Mouse (Mus musculus): ENCODE results near the gene Slc17a4.

Slc17a4 gene

DNA sequence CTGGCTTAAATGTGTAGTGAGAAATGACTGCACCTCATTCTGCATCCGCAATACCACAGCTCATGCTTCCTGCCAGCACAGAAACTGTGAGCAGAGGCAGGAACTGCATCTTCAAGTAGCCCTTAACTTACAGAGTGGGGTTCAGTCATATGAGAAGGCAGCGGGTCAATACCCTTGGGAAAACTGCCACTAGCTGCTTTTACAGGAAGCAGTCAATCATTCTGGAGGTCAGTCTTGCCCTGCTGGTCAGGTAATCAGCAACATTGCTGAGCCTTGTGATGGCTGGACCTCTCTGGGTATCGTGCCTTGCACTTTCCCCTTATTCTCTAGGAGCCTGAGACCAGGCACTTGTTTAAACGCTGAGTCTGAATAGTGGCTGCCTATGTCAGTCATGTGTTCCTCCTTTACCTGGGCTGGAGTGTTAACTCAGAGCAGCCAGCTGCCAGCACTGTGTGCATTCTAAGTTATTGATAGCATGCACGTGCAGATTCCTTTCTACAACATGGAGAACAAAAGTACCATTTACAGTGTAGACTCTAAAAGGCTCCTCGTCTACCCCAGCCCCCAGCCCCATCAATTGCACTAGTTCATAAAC, 25.7 kb downstream of the Slc17a4 start:
- no peak for DNase-seq

DNA sequence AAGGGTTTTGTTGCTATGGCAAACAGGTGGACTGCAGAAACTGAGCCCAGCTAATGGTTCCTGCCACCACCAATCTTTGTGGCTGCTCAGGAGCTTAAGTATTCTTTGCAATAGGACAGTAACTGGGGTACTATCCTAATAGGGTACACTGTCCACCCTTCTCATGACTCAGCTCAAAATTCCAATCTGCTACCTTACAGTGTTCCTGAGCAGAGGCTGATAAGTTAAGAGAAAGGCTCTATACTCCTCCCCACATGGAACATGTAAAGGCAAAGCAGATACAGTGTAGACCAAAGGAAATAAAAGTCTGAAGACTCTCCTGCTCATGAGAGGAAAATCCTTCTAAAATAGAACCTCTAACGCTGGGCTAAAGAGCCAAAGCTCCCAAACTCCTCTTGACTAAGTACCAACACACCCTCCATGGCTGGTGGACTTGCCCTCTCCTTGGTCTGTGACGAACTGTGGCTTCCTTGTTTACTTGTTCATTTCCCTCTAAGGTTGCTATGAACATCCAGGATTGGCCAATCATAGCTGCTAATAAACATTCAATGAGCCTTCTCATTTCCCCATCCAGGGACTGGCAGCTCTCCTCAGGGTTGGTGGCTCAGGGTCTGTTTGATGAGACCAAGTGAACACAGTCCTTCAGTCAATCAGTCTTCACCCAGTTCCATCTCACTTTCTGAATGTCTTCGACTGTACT, 27.6 kb downstream of the Slc17a4 start:
- DNase-seq: no peak

DNA sequence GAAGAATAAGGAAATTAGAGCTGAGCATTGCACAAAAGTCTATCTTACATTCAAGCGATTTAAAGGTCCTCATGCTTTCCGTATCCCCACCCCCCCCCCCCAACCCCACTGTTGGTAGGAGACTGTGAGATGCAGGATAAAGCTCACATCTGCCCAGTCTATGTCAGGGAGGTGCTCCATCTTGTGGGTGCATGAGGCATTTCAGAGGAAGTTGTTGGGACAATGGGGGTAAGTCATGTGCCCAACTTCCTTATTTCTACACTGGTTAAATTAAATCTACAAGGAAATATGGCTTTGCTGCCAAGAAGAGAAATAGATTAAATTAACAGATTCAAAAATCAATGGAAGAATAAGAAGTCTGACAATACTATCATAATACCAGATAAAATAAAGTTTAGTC, 29.3 kb downstream of the Slc17a4 start:
- DNase-seq: no peak

DNA sequence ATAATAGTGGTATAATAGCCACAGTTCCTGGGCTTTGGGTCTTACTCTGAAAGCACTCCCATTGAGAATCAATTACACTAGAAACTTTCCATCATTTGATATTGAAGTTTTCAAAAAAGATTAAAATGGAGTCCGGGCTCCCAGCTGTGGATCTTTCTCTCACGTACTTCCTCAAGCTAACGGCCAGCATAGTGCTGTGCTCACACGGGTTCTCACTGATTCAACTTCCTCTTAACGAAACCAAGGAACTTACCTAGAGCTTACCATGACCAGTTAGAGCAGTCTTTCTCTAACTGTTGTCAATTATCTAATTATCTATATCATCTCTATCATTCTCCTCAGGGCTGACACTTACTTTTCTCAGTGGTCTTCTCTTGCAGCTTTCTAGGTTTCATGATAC, 35.2 kb downstream of the Slc17a4 start:
- DNase-seq: no peak

DNA sequence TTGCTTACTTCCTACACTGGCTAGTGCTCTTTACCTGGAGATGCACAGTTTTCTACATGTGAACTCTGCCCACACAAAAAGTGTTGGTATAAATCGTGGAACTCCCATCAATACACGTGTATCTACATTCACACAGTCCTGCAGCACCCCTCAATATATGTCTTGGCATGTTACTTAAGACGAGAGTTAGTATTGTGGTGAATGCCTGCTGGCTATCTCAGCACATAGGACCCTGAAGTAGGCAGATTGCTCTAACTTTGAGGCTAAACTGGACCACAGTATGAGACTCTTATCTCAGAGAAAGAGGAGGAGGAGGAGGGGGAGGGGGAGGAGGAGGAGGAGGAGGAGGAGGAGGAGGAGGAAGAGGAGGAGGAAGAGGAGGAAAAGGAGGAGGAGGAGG, 35.7 kb downstream of the Slc17a4 start:
- DNase-seq: no peak

DNA sequence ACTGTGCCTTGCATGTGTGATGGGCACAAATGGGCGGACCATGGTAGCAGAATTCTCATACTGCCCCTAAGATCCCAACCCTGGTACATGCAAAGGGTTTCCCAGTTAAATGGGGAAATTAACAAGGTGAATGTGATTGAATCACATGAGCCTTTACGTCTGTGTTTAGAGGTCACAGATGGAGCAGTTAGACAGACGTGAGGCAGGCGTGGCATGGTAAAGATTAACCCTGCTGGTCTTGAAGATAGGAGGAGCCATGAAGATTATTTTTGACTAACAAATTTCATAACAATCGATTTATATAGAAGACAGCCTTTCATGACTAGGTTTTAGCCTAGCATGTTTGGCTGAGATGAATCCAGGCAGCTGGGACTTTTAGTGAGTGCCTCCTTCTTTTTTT, 41.7 kb downstream of the Slc17a4 start:
- DNase-seq: no peak

DNA sequence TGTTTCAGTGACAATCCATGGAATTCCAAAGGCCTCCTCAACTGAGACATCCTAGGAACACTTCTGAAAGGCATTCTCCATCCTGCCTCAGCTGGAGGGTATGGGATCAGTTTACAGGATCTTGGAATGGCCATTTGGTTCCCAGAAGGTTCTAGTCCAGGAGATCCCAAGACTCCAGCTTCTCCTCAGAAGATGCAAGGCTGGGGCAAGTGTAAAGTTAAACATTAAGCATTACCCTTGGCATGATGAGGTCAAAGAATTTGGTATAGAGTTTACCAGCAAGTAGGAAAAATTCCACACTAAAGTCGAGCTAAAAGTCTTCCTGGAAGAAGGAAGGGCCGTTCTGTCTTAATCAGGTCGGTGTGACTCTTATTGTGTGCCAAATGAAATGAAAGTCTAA, 44.8 kb downstream of the Slc17a4 start:
- no peak for DNase-seq

DNA sequence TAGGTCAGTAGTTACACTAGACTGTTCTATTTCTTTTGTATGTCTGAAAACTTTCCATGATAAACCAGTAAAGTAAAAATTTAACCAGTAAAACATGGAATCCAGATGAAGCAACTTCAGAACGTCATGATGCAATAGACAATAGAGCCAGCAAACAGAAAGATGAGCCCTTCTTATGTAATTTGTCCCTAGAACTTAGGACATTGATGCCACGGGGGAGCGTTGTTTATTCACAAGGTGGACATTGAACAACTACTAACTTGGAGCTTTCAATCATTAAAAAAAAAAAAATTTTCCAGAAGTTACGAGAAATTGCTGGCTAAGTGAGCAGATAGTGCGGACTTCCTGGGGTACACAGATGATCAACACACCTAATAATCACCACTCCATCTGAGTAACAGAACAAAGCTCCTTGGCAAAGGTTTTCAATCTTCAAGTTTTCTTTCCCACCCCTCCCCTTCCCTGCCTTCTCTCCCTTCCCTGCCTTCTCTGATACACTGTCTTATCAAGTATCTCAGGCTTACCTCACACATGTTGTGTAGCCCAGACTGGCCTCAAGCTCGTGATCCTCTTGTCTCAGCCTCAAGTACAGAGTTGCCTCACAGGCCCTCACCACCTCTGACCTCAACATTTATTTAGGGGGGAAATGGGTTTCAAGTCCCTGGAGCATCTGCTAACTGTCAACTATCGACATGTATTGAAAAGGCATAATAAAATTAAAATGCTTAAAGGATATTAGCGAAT, 45.8 kb downstream of the Slc17a4 start:
- DNase-seq: no peak

DNA sequence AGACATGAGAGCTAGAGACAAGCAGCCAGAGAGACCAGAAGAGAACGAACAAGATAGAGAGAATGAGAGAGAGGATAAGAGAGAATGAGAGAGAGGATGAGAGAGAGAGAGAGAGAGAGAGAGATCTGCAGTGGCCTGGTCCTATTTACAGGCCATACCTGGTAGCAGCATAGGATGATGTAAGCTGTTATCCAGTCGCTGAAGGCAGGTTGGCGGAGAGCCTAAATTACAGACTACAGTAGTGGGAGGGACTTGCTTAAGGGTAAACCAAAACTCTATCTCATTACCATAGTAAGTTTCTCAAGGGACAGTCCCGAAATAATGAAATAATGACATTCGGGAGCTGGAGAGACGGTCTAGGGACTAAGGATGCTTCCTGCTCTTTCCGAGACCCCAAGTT, 47.4 kb downstream of the Slc17a4 start, which contains the start of gene Slc17a1:
TSS of gene Slc17a1 (plus strand) at position 346 of the 400 bp plus-strand sequence.
- no peak for DNase-seq

DNA sequence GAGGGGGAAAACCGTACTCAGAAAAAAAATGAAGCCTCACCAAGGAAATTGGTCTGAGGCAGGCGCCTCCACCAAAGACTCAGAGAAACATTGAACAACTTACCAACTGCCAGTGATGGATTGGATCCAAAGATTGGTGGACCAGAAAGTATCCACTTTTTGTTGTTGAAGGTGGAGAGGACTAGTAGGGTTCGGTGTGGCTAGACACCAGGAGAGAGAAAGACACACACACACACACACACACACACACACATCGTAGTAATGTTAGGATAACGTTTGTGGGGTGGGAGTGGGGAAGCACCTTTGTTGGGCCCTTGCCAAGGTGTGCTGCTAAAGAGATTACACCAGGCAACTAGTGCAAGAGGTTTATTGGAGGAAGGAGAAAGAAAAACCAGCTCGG, 47.8 kb downstream of the Slc17a4 start:
- no peak for DNase-seq

DNA sequence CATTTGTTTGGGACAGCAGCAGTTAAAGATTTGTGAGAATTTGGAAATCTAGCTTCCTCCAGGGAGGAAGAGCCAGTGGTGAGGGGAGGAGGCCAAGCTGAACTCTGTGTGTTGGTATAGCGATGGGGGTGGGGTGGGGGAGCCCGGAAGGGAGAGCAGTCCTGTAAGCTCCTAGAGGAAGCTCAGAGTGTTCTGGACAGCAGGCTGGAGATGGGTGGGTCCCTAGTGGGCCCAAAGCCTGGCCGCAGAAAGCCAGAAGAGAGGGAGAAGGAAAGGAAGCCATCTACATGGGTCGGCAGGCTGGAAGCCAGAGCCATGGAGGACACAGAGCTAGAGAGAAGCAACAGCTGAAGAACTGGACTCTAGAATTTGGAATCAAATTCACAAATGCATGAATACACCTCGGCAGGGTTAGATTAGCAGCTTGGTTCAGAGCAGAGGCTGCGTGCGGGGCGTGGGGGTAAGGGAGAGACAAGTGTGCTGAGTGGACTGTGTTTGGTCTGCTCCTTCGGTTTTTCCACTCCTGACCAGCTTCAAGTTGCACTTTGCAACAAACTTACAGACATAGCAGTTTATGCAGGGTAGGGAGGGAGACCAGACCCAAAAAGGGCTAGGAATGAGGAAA, 48.6 kb downstream of the Slc17a4 start:
- DNase-seq: no peak

DNA sequence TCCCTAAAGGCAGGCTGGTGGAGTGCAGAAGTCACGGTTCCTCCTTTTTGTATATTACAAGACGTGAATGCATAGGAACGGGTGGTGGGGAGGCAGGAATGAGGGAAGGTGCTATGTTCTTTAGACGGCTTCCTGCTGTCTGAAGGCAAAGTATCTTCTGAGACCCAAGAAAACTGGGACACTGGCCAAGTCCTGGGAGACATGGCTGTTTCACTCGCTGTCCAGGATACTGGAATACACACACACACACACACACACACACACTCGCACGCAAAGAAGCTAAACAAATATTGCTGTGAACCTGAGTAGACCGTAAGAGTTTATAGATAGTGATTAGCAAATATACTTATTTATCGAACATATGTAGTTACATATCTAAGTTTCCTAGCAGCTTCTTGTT, 50.1 kb downstream of the Slc17a4 start:
- DNase-seq: no peak

DNA sequence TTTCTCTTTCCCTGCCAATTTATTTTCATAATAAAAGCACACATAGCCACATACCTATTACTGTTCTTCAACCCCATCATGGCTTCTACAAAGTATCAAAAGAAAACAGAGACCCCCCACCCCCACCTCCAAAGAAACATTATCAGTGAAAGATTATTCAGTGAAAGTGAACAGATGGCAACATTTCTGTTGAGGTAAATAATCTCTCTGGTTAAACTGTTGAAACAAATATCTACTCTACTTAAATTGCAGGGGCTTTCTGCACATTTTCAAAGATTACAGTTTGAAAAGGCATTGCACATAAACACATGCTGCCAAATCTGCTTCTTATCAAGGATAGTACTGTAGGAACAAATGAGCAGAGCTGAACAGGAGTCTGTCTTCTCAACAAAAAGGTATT, 53.0 kb downstream of the Slc17a4 start:
- no peak for DNase-seq

DNA sequence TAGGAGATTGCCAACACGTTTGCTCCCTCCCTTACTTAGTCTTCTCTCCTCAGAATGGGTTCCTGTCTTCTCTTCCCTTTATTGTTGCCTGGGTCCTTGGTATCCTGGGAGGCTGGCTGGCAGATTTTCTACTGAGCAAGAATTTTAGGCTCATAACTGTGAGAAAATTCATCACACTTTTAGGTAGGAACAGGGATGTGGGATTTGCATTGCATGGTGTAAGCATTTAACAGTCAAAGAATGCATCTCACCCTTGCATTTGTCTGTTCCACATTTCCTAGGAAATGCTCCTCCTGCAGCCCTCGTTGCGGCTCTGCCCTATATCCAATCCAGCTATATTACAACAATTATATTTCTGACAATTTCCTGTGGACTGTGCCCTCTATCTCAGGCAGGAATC, 58.4 kb downstream of the Slc17a4 start:
- no peak for DNase-seq

DNA sequence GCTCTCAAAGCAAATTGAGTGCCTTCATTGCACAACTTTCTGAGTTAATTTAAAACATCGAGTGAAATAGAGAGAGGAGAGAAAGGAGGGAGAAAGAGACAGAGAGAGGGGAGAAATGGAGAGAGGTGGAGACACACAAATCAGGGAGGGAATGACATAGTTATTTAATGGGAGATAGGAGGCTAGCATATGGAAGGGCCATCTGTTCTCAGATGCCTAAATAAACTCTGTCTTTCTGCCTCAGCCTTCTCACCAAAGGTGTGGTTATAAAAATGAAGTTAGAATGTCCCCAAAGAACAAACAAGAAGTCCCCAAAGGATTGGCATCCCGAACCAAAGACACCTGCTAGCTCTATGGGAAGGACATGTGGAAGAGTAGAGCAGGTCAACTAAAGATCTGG, 65.5 kb downstream of the Slc17a4 start:
- DNase-seq: no peak

Data from cerebellum, postnatal 14 days (tissue).